Mouse (Mus musculus): ENCODE data around the gene Camk1d.

- TF ChIP-seq POLR2A (IDR thresholded peaks at IDR 0.05; ENCODE audit: insufficient read depth, low read depth, low read length) (no peak), CTCF (IDR thresholded peaks at IDR 0.05; ENCODE audit: insufficient read depth, low read depth, low read length) (no peak)
Measured at GRCm38 (mm10) chr2:5372886-5373429, 341.4 kb downstream of the Camk1d start.
